Mouse (Mus musculus): ENCODE results near the gene Gm10197.

Gm10197 gene

GRCm38 (mm10) chr19:53393646-53394045, 22.1 kb upstream of the Gm10197 start:
- no peak for DNase-seq

- no peak for DNase-seq
Measured at GRCm38 (mm10) chr19:53392781-53393343, 21.3 kb upstream of the Gm10197 start.

GRCm38 (mm10) chr19:53391787-53392186, 20.2 kb upstream of the Gm10197 start:
- no peak for DNase-seq

GRCm38 (mm10) chr19:53391386-53391785, 19.8 kb upstream of the Gm10197 start:
- no peak for DNase-seq

- DNase-seq: peak; percentile 96 to 99
Measured at GRCm38 (mm10) chr19:53390495-53391007, 19.0 kb upstream of the Gm10197 start, which contains the start of gene Smndc1. Smndc1 (minus strand) TSS chr19:53390578.

GRCm38 (mm10) chr19:53389851-53390431, 18.4 kb upstream of the Gm10197 start:
- DNase-seq: no peak

GRCm38 (mm10) chr19:53389417-53389816, 17.9 kb upstream of the Gm10197 start:
- no peak for DNase-seq

- DNase-seq: no peak
Measured at GRCm38 (mm10) chr19:53383336-53383735, 11.8 kb upstream of the Gm10197 start.

GRCm38 (mm10) chr19:53378421-53378820, 6.9 kb upstream of the Gm10197 start:
- no peak for DNase-seq

GRCm38 (mm10) chr19:53377652-53378051, 6.1 kb upstream of the Gm10197 start:
- no peak for DNase-seq

GRCm38 (mm10) chr19:53375816-53376215, 4.2 kb upstream of the Gm10197 start:
- DNase-seq: no peak

- no peak for DNase-seq
Measured at GRCm38 (mm10) chr19:53375299-53375698, 3.7 kb upstream of the Gm10197 start.

- no peak for DNase-seq
Measured at GRCm38 (mm10) chr19:53373570-53373969, 2.0 kb upstream of the Gm10197 start.

GRCm38 (mm10) chr19:53370233-53370632, 1.3 kb downstream of the Gm10197 start:
- DNase-seq: no peak

- DNase-seq: peak; percentile 36 to 76
Measured at GRCm38 (mm10) chr19:53369469-53370043, 2.0 kb downstream of the Gm10197 start.

GRCm38 (mm10) chr19:53366881-53367280, 4.7 kb downstream of the Gm10197 start:
- no peak for DNase-seq

- DNase-seq: no peak
Measured at GRCm38 (mm10) chr19:53366057-53366775, 5.3 kb downstream of the Gm10197 start.

GRCm38 (mm10) chr19:53364963-53365362, 6.6 kb downstream of the Gm10197 start:
- no peak for DNase-seq

GRCm38 (mm10) chr19:53364551-53364950, 7.0 kb downstream of the Gm10197 start:
- no peak for DNase-seq

GRCm38 (mm10) chr19:53362967-53363366, 8.6 kb downstream of the Gm10197 start:
- DNase-seq: no peak

- DNase-seq: no peak
Measured at GRCm38 (mm10) chr19:53360265-53360958, 11.2 kb downstream of the Gm10197 start.

GRCm38 (mm10) chr19:53359160-53360033, 12.2 kb downstream of the Gm10197 start:
- no peak for DNase-seq
